Mouse (Mus musculus): ENCODE data around the gene Ly6g5c. TPM values are rescaled to one million over a fixed set of nuclear protein-coding genes. Genes with fewer than 3 reads are reported as not detected.

Gene Ly6g5c
- polyA plus RNA-seq, 1 experiment from 2014 or later, result not detected

DNA sequence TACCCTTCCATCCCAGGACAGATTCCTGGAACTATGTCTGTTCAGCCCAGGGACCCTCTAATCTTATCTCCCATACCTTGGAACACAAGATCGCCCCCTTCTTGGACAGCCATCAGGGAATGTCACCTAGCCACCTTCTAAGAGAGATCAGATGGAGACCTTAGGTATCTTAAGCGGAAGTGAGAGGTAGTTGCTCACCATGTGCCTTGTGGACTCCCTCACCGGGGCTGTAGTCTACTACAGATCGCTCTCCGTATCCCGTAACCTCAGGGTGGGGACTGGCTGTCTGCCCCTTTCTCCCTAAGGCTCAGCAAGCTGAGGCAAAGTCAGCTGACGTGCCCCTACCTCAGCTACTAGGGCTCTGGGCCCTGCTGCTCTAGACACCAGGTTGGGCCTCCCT, 4.0 kb upstream of the Ly6g5c start:
- Histone ChIP-seq H3K4me1 (ENCODE audit: insufficient read depth) (peaks cover 38% of the 10 kb centered on the region), H3K4me2 (ENCODE audit: low read depth, low read length) (peak overlapping the region; percentile 42; the same call in 1 of the 2 replicates), H3K9me3 (ENCODE audit: low read length) (no peaks in the 10 kb centered on the region), H3K36me3 (replicated peaks; ENCODE audit: insufficient read depth, low read length) (peaks cover 29% of the 10 kb centered on the region), H3K9ac (replicated peaks) (peak overlapping the region; percentile 26; the same call in 1 of the 2 replicates), H3K27ac (ENCODE audit: low read depth) (peak overlapping the region; percentile 48), H3K4me3 (ENCODE audit: low read depth, low read length) (no peak overlapping the region), H3K27me3 (ENCODE audit: insufficient read depth, low read length) (no peaks in the 10 kb centered on the region)
- ATAC-seq, result no peak
- WGBS (ENCODE audit: insufficient replicate concordance), result 68% methylated on average over 7 of the region's 7 CpGs
- TF ChIP-seq CTCF (IDR thresholded peaks at IDR 0.05; ENCODE audit: low read depth), result no peak
- no peak for TF ChIP-seq EP300 (IDR thresholded peaks at IDR 0.05; ENCODE audit: low read depth)
- no peak for DNase-seq

DNA sequence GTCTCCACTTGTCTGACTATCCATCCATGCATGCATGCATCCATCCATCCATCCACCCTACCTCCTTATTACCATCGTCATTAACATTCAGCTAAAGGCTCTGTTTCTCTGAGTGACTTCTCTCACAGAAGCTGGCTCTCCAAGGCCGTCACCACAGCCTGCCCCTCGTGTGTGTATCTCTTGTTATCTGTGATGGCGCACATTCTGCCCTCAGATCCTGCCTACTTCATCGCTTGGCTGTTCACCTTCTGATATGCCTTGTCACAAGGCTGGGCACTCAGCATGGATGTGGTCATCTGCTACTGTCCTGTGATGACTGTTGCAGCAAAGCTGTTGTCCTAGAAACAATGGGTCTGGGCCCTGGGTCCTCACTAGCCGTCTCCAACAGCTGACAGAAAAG, 3.3 kb upstream of the Ly6g5c start:
- DNase-seq (no peak), ATAC-seq (peak; percentile 85)
- Histone ChIP-seq H3K27me3 (ENCODE audit: insufficient read depth, low read length) (no peaks in the 10 kb centered on the region), H3K9me3 (ENCODE audit: low read length) (no peaks in the 10 kb centered on the region), H3K36me3 (replicated peaks; ENCODE audit: insufficient read depth, low read length) (peaks cover 25% of the 10 kb centered on the region), H3K4me1 (ENCODE audit: insufficient read depth) (peaks cover 38% of the 10 kb centered on the region), H3K9ac (replicated peaks) (no peak overlapping the region; the same call in 1 of the 2 replicates), H3K27ac (ENCODE audit: low read depth) (peak overlapping the region; percentile 48), H3K4me2 (ENCODE audit: low read depth, low read length) (peak overlapping the region; percentile 42; the same call in 1 of the 2 replicates), H3K4me3 (ENCODE audit: low read depth, low read length) (no peak overlapping the region)
- peak; percentile 93 for TF ChIP-seq EP300 (IDR thresholded peaks at IDR 0.05; ENCODE audit: low read depth)
- no peak for TF ChIP-seq CTCF (IDR thresholded peaks at IDR 0.05; ENCODE audit: low read depth)
- 52% methylated on average over 6 of the region's 6 CpGs for WGBS (ENCODE audit: insufficient replicate concordance)

DNA sequence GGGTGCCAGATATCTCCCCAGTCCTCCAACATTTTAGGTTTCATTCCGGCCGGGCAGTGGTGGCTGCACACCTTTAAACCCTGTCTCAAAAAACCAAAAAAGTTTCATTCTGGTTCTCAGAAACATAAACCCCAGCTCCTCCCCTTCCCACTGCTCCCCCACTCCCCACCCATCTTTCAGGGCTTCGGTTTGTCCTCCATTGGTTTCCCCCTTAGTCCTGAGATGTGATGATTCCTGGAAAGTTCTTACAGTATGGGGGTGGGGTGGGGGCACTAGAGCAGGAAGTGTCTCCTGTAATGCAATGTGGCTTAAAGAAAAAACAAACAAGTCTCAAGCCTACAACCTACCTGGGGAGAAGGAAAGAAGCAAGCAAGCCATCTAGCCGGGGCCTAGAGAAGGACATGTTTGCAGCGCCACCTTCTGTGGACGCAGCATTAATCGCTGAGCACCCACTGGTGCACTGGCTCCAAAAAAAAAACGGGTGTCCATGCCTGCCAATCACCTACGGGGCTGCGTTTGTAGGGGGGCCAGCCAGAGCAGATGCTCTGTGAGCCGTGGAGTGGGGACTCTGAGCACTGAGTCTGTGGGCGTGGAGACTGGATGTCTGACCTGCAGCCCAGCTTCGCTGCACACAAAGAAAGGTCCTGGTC, 2.2 kb upstream of the Ly6g5c start:
- Histone ChIP-seq H3K27ac (ENCODE audit: low read depth) (peak overlapping the region; percentile 48; the same call in 1 of the 2 replicates), H3K36me3 (replicated peaks; ENCODE audit: insufficient read depth, low read length) (peaks cover 17% of the 10 kb centered on the region), H3K4me3 (ENCODE audit: low read depth, low read length) (no peak overlapping the region), H3K27me3 (ENCODE audit: insufficient read depth, low read length) (no peaks in the 10 kb centered on the region), H3K4me1 (ENCODE audit: insufficient read depth) (peaks cover 38% of the 10 kb centered on the region), H3K4me2 (ENCODE audit: low read depth, low read length) (peak overlapping the region; percentile 40; the same call in 1 of the 2 replicates), H3K9me3 (ENCODE audit: low read length) (no peaks in the 10 kb centered on the region), H3K9ac (replicated peaks) (no peak overlapping the region)
- TF ChIP-seq EP300 (IDR thresholded peaks at IDR 0.05; ENCODE audit: low read depth), result no peak
- TF ChIP-seq CTCF (IDR thresholded peaks at IDR 0.05; ENCODE audit: low read depth), result peak; percentile 79
- DNase-seq (peak; percentile 53), ATAC-seq (no peak)
- WGBS (ENCODE audit: insufficient replicate concordance), result 24% methylated on average over 13 of the region's 13 CpGs

DNA sequence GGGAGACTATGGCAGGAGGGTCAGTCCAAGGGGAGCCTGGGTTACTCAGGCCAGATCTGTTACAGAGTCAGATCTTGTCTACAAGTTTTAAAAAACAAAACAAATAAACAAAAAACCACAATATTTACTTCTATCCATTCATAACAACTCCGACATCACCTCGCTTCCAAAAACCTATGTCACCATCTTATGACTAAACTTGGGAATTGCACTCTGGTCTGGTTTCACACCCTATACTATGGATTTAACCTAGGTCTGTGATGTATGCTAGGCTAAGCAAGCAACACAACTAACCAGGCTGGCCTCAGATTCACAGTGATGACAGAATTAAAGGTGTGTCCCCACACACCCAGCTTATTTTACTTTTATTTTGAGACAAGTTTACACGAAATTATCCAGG, 1.6 kb upstream of the Ly6g5c start:
- DNase-seq (no peak), ATAC-seq (no peak)
- Histone ChIP-seq H3K9ac (replicated peaks) (no peak overlapping the region), H3K9me3 (ENCODE audit: low read length) (no peaks in the 10 kb centered on the region), H3K27me3 (ENCODE audit: insufficient read depth, low read length) (no peaks in the 10 kb centered on the region), H3K4me3 (ENCODE audit: low read depth, low read length) (no peak overlapping the region), H3K27ac (ENCODE audit: low read depth) (no peak overlapping the region), H3K4me2 (ENCODE audit: low read depth, low read length) (no peak overlapping the region), H3K4me1 (ENCODE audit: insufficient read depth) (peaks cover 38% of the 10 kb centered on the region), H3K36me3 (replicated peaks; ENCODE audit: insufficient read depth, low read length) (peaks cover 10% of the 10 kb centered on the region)
- 65% methylated on average over 3 of the region's 3 CpGs for WGBS (ENCODE audit: insufficient replicate concordance)
- TF ChIP-seq EP300 (IDR thresholded peaks at IDR 0.05; ENCODE audit: low read depth) (no peak), CTCF (IDR thresholded peaks at IDR 0.05; ENCODE audit: low read depth) (no peak)

DNA sequence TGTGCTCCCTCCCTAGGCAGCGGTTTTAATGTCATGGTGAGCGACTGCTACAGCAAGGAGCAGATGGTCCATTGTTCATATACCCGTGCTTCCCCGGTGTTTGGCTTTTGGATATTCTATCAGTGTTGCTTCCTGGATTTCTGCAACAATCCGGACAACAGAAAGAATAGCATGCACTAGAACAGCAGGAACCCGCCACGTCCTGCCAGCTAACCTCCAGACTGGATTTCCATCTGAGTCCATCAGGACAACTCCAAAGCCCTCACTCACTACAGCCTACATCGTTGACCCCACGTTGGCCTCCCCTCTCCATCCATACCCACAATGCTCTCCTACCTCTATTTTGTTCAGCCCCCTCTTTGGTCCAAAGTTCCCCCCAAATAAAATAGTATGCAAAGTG, 3.7 kb downstream of the Ly6g5c start:
- H3K27ac ChIP-seq (ENCODE audit: low read depth), result no peak overlapping the region
- H3K4me2 ChIP-seq (ENCODE audit: low read depth, low read length), result no peak overlapping the region
- TF ChIP-seq EP300 (IDR thresholded peaks at IDR 0.05; ENCODE audit: low read depth) (no peak), CTCF (IDR thresholded peaks at IDR 0.05; ENCODE audit: low read depth) (no peak)
- H3K27me3 ChIP-seq (ENCODE audit: insufficient read depth, low read length), result no peaks in the 10 kb centered on the region
- H3K9me3 ChIP-seq (ENCODE audit: low read length), result no peaks in the 10 kb centered on the region
- no peak overlapping the region for H3K4me3 ChIP-seq (ENCODE audit: low read depth, low read length)
- 63% methylated on average over 9 of the region's 9 CpGs for WGBS (ENCODE audit: insufficient replicate concordance)
- ATAC-seq (no peak), DNase-seq (no peak)
- H3K36me3 ChIP-seq (replicated peaks; ENCODE audit: insufficient read depth, low read length), result peaks cover 15% of the 10 kb centered on the region; the same call in 1 of the 2 replicates
- no peaks in the 10 kb centered on the region for H3K4me1 ChIP-seq (ENCODE audit: insufficient read depth)
- H3K9ac ChIP-seq (replicated peaks), result no peak overlapping the region

DNA sequence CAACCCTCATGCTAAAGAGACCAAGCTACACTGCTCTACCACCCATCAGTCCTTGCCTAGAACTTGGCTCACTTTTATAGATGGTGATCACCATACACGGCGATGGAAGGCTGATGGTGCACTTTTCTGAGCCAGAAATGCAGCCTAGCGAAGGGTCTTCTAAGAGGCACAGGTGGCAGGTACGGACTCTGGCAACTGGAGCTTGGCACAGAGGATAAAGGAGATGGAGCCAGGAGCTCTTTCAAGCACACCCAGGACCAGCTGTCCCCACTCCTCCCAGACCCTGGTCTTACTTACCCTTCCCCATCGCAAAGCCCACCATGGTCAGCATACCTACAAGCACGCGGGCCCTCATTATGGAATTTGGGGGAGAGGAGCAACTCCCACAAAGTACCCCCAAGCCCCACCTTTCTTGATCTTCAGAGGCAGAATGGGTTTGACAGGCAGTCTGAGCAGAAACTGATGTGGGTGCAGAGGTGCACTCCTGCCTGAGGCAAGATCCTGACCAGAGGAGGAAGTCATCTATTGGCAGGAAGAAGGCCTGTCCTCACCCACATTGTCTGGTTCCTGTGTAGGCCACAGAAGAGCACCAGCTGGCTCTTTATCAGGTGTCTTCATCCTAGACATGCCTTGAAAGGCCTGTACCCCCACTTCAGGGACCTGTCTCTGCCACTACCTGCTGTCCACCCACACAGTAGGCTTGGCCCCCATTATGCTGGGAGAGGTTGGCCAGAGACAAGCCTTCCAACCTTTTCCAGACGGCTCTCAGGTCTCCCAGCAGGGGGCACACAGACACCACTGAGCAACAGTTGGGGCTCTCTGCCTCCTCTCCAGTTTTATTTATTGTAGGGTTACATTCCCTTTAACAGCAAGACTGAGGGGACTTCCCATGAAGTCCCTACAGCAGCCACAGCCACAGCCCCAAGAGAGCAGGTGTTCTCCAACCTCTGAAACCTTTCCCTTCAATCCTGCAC, 7.3 kb downstream of the Ly6g5c start, which contains the start of gene Ly6g5b:
Ly6g5b (minus strand) TSS at position 383 of the 974 bp plus-strand sequence.
- H3K4me1 ChIP-seq (ENCODE audit: insufficient read depth), result 0 out of 2 replicates have a peak, but pooled peaks cover 3% of the 10 kb centered on the region
- H3K9me3 ChIP-seq (ENCODE audit: low read length), result no peaks in the 10 kb centered on the region
- H3K27me3 ChIP-seq (ENCODE audit: insufficient read depth, low read length), result no peaks in the 10 kb centered on the region
- WGBS (ENCODE audit: insufficient replicate concordance), result 75% methylated on average over 8 of the region's 8 CpGs
- H3K9ac ChIP-seq (replicated peaks), result no peak within 1 kb of the TSS
- ATAC-seq (no peak; the same call in 1 of the 2 replicates), DNase-seq (peak; percentile 63)
- H3K4me2 ChIP-seq (ENCODE audit: low read depth, low read length), result no peak within 1 kb of the TSS
- TF ChIP-seq CTCF (IDR thresholded peaks at IDR 0.05; ENCODE audit: low read depth) (peak; percentile 75), EP300 (IDR thresholded peaks at IDR 0.05; ENCODE audit: low read depth) (no peak)
- no peak within 1 kb of the TSS for H3K27ac ChIP-seq (ENCODE audit: low read depth)
- no peak within 1 kb of the TSS for H3K4me3 ChIP-seq (ENCODE audit: low read depth, low read length)
- H3K36me3 ChIP-seq (replicated peaks; ENCODE audit: insufficient read depth, low read length), result peaks cover 32% of the 10 kb centered on the region
